Mouse (Mus musculus): ENCODE measurements around the gene Oscp1. TPM values are rescaled to one million over a fixed set of nuclear protein-coding genes. Genes with fewer than 3 reads are reported as not detected.

Oscp1 gene
- total RNA-seq, 2 experiments from 2014 or later: 51.3 to 57.3 TPM

GRCm38 (mm10) chr4:126132636-126133264 lies 74.4 kb downstream of the Oscp1 start:
- intact Hi-C loops (cut with DNase I): no loop called here
- DNase-seq (ENCODE audit: low spot score in 2 of 2): no peak

- DNase-seq (ENCODE audit: low spot score in 2 of 2): no peak
- intact Hi-C loops (cut with DNase I): no loop called here
Measured at GRCm38 (mm10) chr4:126134236-126134635, 75.9 kb downstream of the Oscp1 start.

GRCm38 (mm10) chr4:126134639-126135038 lies 76.3 kb downstream of the Oscp1 start:
- DNase-seq (ENCODE audit: low spot score in 2 of 2): no peak
- intact Hi-C loops (cut with DNase I): no loop called here

GRCm38 (mm10) chr4:126137773-126138172 lies 79.4 kb downstream of the Oscp1 start:
- intact Hi-C loops (cut with DNase I): no loop called here
- DNase-seq (ENCODE audit: low spot score in 2 of 2): no peak

- intact Hi-C loops (cut with DNase I): no loop called here
- no peak for DNase-seq (ENCODE audit: low spot score in 2 of 2)
Measured at GRCm38 (mm10) chr4:126141021-126141420, 82.7 kb downstream of the Oscp1 start.

Other genes with a start within 250 kb of the Oscp1 start
- gene Csf3r, start 34.0 kb upstream of the Oscp1 start, total RNA-seq (2021): 1 to 10 TPM; 4.8 to 5.2 TPM
- gene Mrps15, start 11.6 kb upstream of the Oscp1 start, total RNA-seq (2021): 10 to 100 TPM; 41.0 to 43.1 TPM
- 10 to 100 TPM; 13.0 to 14.5 TPM for gene Lsm10, start 38.1 kb downstream of the Oscp1 start, total RNA-seq (2021)
- 10 to 100 TPM; 27.4 to 30.4 TPM for gene Stk40, start 45.4 kb downstream of the Oscp1 start, total RNA-seq (2021)
- 1 to 10 TPM; 3.0 to 3.8 TPM for gene Eva1b, start 89.2 kb downstream of the Oscp1 start, total RNA-seq (2021)
- under 1 TPM; 0.76 to 0.77 TPM for gene Sh3d21, start 104.9 kb downstream of the Oscp1 start, total RNA-seq (2021)
- gene Thrap3, start 144.2 kb downstream of the Oscp1 start, total RNA-seq (2021): 100 to 1,000 TPM; 134 to 159 TPM
- 100 to 1,000 TPM; 288 TPM for gene Map7d1, start 197.8 kb downstream of the Oscp1 start, total RNA-seq (2021)
- 10 to 100 TPM; 75.7 to 90.0 TPM for gene Trappc3, start 203.8 kb downstream of the Oscp1 start, total RNA-seq (2021)
- gene Col8a2, start 228.2 kb downstream of the Oscp1 start, total RNA-seq (2021): 1 to 10 TPM; 1.6 to 1.7 TPM

All from left cerebral cortex, postnatal 36 days (tissue).